8 mouse cellular contexts compared by ENCODE assay signal in the genomic region with DNA sequence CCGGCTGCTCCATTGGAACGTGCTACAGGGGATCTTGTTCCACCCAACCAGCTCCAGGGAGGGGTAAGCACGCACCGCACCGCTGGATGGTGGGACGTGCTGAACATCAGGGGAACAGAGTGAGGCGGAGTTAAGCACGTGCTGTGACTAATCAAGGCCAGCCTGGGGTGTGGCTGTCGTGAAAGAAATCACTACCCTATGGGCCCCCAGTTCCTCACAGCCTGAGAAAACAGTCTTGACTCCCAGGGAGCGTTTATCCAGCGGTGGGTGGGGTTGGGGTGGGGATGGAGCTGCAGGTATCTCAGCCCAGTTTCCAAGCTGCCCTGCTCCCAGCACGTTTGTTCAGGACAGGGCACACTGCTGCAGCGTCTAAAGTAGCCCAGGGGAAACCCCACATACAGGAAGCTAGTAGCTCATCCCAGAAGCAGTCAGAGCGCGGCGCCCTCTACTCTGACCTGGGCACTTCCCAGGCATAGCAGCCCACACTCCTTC.
DNase-seq lines count a peak whose midpoint lies in the region; ATAC-seq lines count a peak whose summit lies in the region.

No protein-coding gene starts in this region.

- H3K9ac ChIP-seq in forebrain, embryonic 13.5 days, result no peak overlapping the region

- peak; percentile 10 for DNase-seq in lung, postnatal 10 days
- no peak for DNase-seq in lung, adult 18-20 months
- peak; percentile 33 to 51 for DNase-seq in kidney, postnatal 4 days
- DNase-seq in neural tube, embryonic 10.5 days (ENCODE audit: extremely low spot score, low spot score), result peak; percentile 44
- no peak for DNase-seq in cerebellum, postnatal 25 days
- DNase-seq in spleen, adult 18-20 months, result no peak
- no peak for DNase-seq in gastrocnemius, adult 8-10 months (ENCODE audit: low spot score in 2 of 2)

- H3K27ac ChIP-seq in forebrain, embryonic 13.5 days, result no peak overlapping the region

- ATAC-seq in forebrain, embryonic 13.5 days, result no peak

- H3K36me3 ChIP-seq in forebrain, embryonic 13.5 days (ENCODE audit: poor library complexity, severe bottlenecking), result no peaks in the 10 kb centered on the region

- H3K4me1 ChIP-seq in forebrain, embryonic 13.5 days, result peaks cover 25% of the 10 kb centered on the region

- peaks cover 18% of the 10 kb centered on the region for H3K27me3 ChIP-seq in forebrain, embryonic 13.5 days

- H3K9me3 ChIP-seq in forebrain, embryonic 13.5 days (replicated peaks), result no peaks in the 10 kb centered on the region

- H3K4me2 ChIP-seq in forebrain, embryonic 13.5 days, result peak overlapping the region; percentile 4

- WGBS in forebrain, embryonic 13.5 days, result 5% methylated on average over 16 of the region's 16 CpGs

- no peak overlapping the region for H3K4me3 ChIP-seq in forebrain, embryonic 13.5 days

Comparison
In these comparisons a context has a peak if more than half of its experiments do, and no peak if none do; other contexts are left out.
1. DNase-seq: peak in lung, postnatal 10 days (single experiment), kidney, postnatal 4 days (2 of 2) and neural tube, embryonic 10.5 days (single experiment); none in lung, adult 18-20 months (0 of 2), cerebellum, postnatal 25 days (0 of 2), spleen, adult 18-20 months (0 of 2) and gastrocnemius, adult 8-10 months (0 of 2).